Comparison of ENCODE assay signal across 24 mouse cellular contexts in the genomic region with DNA sequence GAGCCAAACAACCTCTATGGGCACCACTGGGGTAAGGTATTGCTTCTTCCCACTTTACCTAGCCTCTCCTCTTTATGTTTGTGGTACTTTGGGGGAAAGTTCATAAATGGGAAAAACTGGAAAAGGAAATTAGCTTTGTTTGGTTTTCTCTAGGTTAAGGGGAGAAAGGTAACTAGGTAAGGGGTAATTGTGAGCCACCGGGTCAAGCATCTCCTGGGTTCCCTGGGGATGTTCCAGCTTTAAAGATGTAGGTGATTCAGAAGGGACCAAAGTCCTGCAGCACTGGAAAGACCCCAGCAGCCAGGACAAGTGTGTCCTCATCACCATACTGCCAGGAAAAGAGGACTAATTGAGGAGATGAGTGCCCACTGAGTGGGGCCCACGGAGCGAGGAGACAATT. TPM values are rescaled to one million over a fixed set of nuclear protein-coding genes. Genes with fewer than 3 reads are reported as not detected.
"Had no signal": no experiment of that assay in that cellular context is flagged by ENCODE, and none has a peak within 500 bp of the region (broad histone marks: within the 10 kb centered on the region; RNA-seq: fewer than 3 reads in every experiment).

No protein-coding gene starts in this region.

- H3K36me3 ChIP-seq: heart, embryonic 10.5 days; heart, embryonic 12.5 days; hindbrain, embryonic 10.5 days; hindbrain, embryonic 12.5 days; intestine, embryonic 15.5 days; limb, embryonic 10.5 days; limb, embryonic 12.5 days; liver, embryonic 13.5 days had no signal

- H3K27me3 ChIP-seq: hindbrain, embryonic 12.5 days; intestine, embryonic 15.5 days; limb, embryonic 12.5 days; liver, embryonic 13.5 days had no signal

- H3K27ac ChIP-seq: gastrocnemius, adult 2 months; heart, embryonic 10.5 days; hindbrain, embryonic 10.5 days; hindbrain, embryonic 12.5 days; hindbrain, embryonic 14.5 days; intestine, embryonic 15.5 days; layer of hippocampus, adult 2 months; left cerebral cortex, adult 2 months; limb, embryonic 10.5 days; limb, embryonic 12.5 days; liver, embryonic 13.5 days had no signal

- ATAC-seq: forebrain, embryonic 16.5 days; hindbrain, embryonic 16.5 days; inflammation-experienced regulatory T-cells, adult 6 months; intestine, embryonic 15.5 days had no signal

- DNase-seq: gastrocnemius, adult 2 months; gastrocnemius, postnatal 10 days; gastrocnemius, postnatal 25 days; heart, adult 18-20 months; heart, postnatal 10 days; heart, postnatal 4 days; kidney, adult 18-20 months; kidney, postnatal 10 days; kidney, postnatal 25 days; liver, embryonic 13.5 days had no signal

- H3K4me2 ChIP-seq: heart, embryonic 12.5 days; hindbrain, embryonic 12.5 days; hindbrain, embryonic 14.5 days; intestine, embryonic 15.5 days; limb, embryonic 12.5 days; liver, embryonic 13.5 days had no signal

- H3K4me3 ChIP-seq: gastrocnemius, adult 2 months; heart, embryonic 10.5 days; heart, embryonic 12.5 days; hindbrain, embryonic 10.5 days; hindbrain, embryonic 12.5 days; intestine, embryonic 15.5 days; layer of hippocampus, adult 2 months; left cerebral cortex, adult 2 months; limb, embryonic 10.5 days; limb, embryonic 12.5 days; liver, embryonic 13.5 days had no signal

- H3K4me1 ChIP-seq: heart, embryonic 10.5 days; hindbrain, embryonic 12.5 days; limb, embryonic 10.5 days; limb, embryonic 12.5 days had no signal

- H3K9ac ChIP-seq: heart, embryonic 12.5 days; hindbrain, embryonic 12.5 days; hindbrain, embryonic 14.5 days; intestine, embryonic 15.5 days; limb, embryonic 12.5 days; liver, embryonic 13.5 days had no signal

- H3K9me3 ChIP-seq: heart, embryonic 10.5 days; heart, embryonic 12.5 days; hindbrain, embryonic 10.5 days; hindbrain, embryonic 12.5 days; intestine, embryonic 15.5 days; limb, embryonic 10.5 days; limb, embryonic 12.5 days; liver, embryonic 13.5 days had no signal

RNA-seq across cellular contexts. Expression of a gene that starts 12.3 kb away (rescaled TPM):
- total RNA-seq: granulocyte monocyte progenitor cell, adult 5-6 weeks had no signal
